Comparison of ENCODE assay signal across 25 mouse cellular contexts in the genomic region with DNA sequence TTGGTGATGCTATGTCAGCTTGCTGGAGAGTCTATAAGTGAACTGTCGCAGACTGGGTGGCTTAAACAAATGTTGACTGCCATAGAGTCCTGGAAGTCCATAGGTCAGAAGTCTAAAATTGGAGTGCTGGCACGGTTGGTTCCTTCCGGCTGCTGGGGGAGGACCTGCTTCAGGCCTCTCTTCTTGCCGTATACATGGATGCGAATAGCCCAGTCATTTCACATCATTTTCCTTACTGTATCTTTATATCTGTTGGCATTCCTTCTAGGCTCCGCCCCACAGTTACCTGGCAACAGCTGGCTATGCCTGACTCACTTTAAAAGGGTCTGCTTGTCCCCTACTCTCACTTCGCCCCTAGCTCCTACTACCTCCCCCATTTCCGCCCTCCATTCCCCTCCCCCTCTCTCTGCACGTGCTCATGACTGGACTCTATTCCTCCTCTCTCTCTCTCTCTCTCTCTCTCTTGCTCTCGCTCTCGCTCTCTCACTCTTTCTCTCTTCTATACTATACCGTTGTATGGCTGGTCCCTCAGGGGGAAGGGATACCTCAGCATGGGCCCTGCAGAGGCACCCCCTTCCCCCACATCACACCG. TPM values are rescaled to one million over a fixed set of nuclear protein-coding genes. Genes with fewer than 3 reads are reported as not detected.
DNase-seq lines count a peak whose midpoint lies in the region; ATAC-seq and TF ChIP-seq lines count a peak whose summit lies in the region.
"Had no signal": no experiment of that assay in that cellular context is flagged by ENCODE, and none has a peak within 500 bp of the region (broad histone marks: within the 10 kb centered on the region; RNA-seq: fewer than 3 reads in every experiment).

No protein-coding gene starts in this region.

- no peaks in the 10 kb centered on the region for H3K9me3 ChIP-seq in intestine, embryonic 14.5 days (ENCODE audit: control insufficient read depth, low read length)
- no peaks in the 10 kb centered on the region for H3K9me3 ChIP-seq in intestine, postnatal 0 days (ENCODE audit: control insufficient read depth)
- no peaks in the 10 kb centered on the region for H3K9me3 ChIP-seq in liver, embryonic 15.5 days (replicated peaks)
- H3K9me3 ChIP-seq: embryonic facial prominence, embryonic 12.5 days; forebrain, embryonic 15.5 days; heart, embryonic 12.5 days; hindbrain, embryonic 15.5 days had no signal

- no peak for TF ChIP-seq CTCF in intestine, postnatal 0 days (IDR thresholded peaks at IDR 0.05; ENCODE audit: low read depth)
- TF ChIP-seq CTCF in testis, adult 2 months (IDR thresholded peaks at IDR 0.05; ENCODE audit: control insufficient read depth, insufficient read depth, insufficient replicate concordance, low read depth, low read length) = no peak

- DNase-seq in intestine, embryonic 14.5 days (ENCODE audit: low spot score) = peak; percentile 44
- no peak for DNase-seq in testis, postnatal 14 days (ENCODE audit: low spot score)
- DNase-seq in left cerebral cortex, adult 8-10 months (ENCODE audit: low spot score in 2 of 2) = no peak
- no peak for DNase-seq in kidney, adult 11 months
- DNase-seq: adrenal gland, adult 8-10 months; adrenal gland, postnatal 36 days; cerebellum, adult 2 months; cerebellum, postnatal 14 days; embryo, embryonic 11 days; gastrocnemius, postnatal 36 days; heart, adult 18-20 months had no signal

- TF ChIP-seq POLR2A in testis, adult 2 months (IDR thresholded peaks at IDR 0.05; ENCODE audit: control insufficient read depth, low read depth, low read length) = no peak

- H3K4me1 ChIP-seq in intestine, embryonic 14.5 days (replicated peaks; ENCODE audit: control insufficient read depth, insufficient read depth, low read length) = no peaks in the 10 kb centered on the region
- no peaks in the 10 kb centered on the region for H3K4me1 ChIP-seq in intestine, postnatal 0 days (replicated peaks; ENCODE audit: control insufficient read depth, insufficient read depth, low read length)
- H3K4me1 ChIP-seq in testis, adult 2 months (ENCODE audit: control insufficient read depth, insufficient read depth, low read length) = peaks cover 9% of the 10 kb centered on the region
- H3K4me1 ChIP-seq in liver, embryonic 15.5 days (replicated peaks) = 0 out of 2 replicates have a peak, but pooled peaks cover 4% of the 10 kb centered on the region
- H3K4me1 ChIP-seq: embryonic facial prominence, embryonic 12.5 days; forebrain, embryonic 15.5 days; heart, embryonic 12.5 days; hindbrain, embryonic 15.5 days had no signal

- no peak overlapping the region for H3K4me3 ChIP-seq in intestine, embryonic 14.5 days (ENCODE audit: low read depth, low read length)
- no peak overlapping the region for H3K4me3 ChIP-seq in intestine, postnatal 0 days (ENCODE audit: low read depth, low read length)
- H3K4me3 ChIP-seq in testis, adult 2 months (ENCODE audit: control insufficient read depth, low read depth, low read length) = peak overlapping the region; percentile 14; the same call in 1 of the 2 replicates
- H3K4me3 ChIP-seq in liver, embryonic 15.5 days (replicated peaks) = no peak overlapping the region
- H3K4me3 ChIP-seq: embryonic facial prominence, embryonic 12.5 days; forebrain, embryonic 15.5 days; heart, embryonic 12.5 days; hindbrain, embryonic 15.5 days had no signal

- H3K4me2 ChIP-seq in intestine, embryonic 14.5 days (ENCODE audit: low read length) = no peak overlapping the region
- H3K4me2 ChIP-seq in intestine, postnatal 0 days (replicated peaks; ENCODE audit: low read depth) = no peak overlapping the region
- H3K4me2 ChIP-seq in liver, embryonic 15.5 days = no peak overlapping the region
- H3K4me2 ChIP-seq: embryonic facial prominence, embryonic 12.5 days; forebrain, embryonic 15.5 days; heart, embryonic 12.5 days; hindbrain, embryonic 15.5 days had no signal

- no peaks in the 10 kb centered on the region for H3K36me3 ChIP-seq in intestine, embryonic 14.5 days (ENCODE audit: control insufficient read depth, insufficient read depth, low read length)
- no peaks in the 10 kb centered on the region for H3K36me3 ChIP-seq in intestine, postnatal 0 days (ENCODE audit: control insufficient read depth, insufficient read depth)
- H3K36me3 ChIP-seq in testis, adult 2 months (ENCODE audit: control insufficient read depth, insufficient read depth, low read length) = no peaks in the 10 kb centered on the region
- H3K36me3 ChIP-seq in liver, embryonic 15.5 days (replicated peaks) = no peaks in the 10 kb centered on the region
- H3K36me3 ChIP-seq: embryonic facial prominence, embryonic 12.5 days; forebrain, embryonic 15.5 days; heart, embryonic 12.5 days; hindbrain, embryonic 15.5 days had no signal

- H3K27me3 ChIP-seq in intestine, embryonic 14.5 days (replicated peaks; ENCODE audit: control insufficient read depth, insufficient read depth, low read length) = no peaks in the 10 kb centered on the region
- H3K27me3 ChIP-seq in intestine, postnatal 0 days (replicated peaks; ENCODE audit: control insufficient read depth, insufficient read depth, low read length) = no peaks in the 10 kb centered on the region
- no peaks in the 10 kb centered on the region for H3K27me3 ChIP-seq in testis, adult 2 months (ENCODE audit: control insufficient read depth, insufficient read depth, low read length)
- no peaks in the 10 kb centered on the region for H3K27me3 ChIP-seq in liver, embryonic 15.5 days
- H3K27me3 ChIP-seq: embryonic facial prominence, embryonic 12.5 days; forebrain, embryonic 15.5 days; heart, embryonic 12.5 days; hindbrain, embryonic 15.5 days had no signal

- ATAC-seq in intestine, embryonic 14.5 days (replicated peaks; ENCODE audit: low FRiP score, low TSS enrichment, low read depth) = no peak
- no peak for ATAC-seq in intestine, postnatal 0 days
- ATAC-seq in liver, embryonic 15.5 days (ENCODE audit: insufficient read depth) = peak; percentile 45; the same call in 1 of the 2 replicates
- ATAC-seq: forebrain, embryonic 15.5 days had no signal

- 86% methylated on average over 13 of the region's 13 CpGs for WGBS in intestine, embryonic 14.5 days
- 84% methylated on average over 13 of the region's 13 CpGs for WGBS in intestine, postnatal 0 days
- WGBS in liver, embryonic 15.5 days (ENCODE audit: insufficient replicate concordance) = 75% methylated on average over 13 of the region's 13 CpGs

- no peak overlapping the region for H3K9ac ChIP-seq in intestine, embryonic 14.5 days (ENCODE audit: low read length)
- H3K9ac ChIP-seq in intestine, postnatal 0 days (ENCODE audit: low read depth, low read length) = no peak overlapping the region
- H3K9ac ChIP-seq in liver, embryonic 15.5 days = no peak overlapping the region
- H3K9ac ChIP-seq: embryonic facial prominence, embryonic 12.5 days; forebrain, embryonic 15.5 days; heart, embryonic 12.5 days; hindbrain, embryonic 15.5 days had no signal

- H3K27ac ChIP-seq in intestine, embryonic 14.5 days (ENCODE audit: low read depth) = no peak overlapping the region
- H3K27ac ChIP-seq in intestine, postnatal 0 days (ENCODE audit: low read depth, low read length) = no peak overlapping the region
- H3K27ac ChIP-seq in testis, adult 2 months (ENCODE audit: control insufficient read depth, insufficient read depth, low read depth, low read length) = no peak overlapping the region
- H3K27ac ChIP-seq in liver, embryonic 15.5 days (replicated peaks) = no peak overlapping the region
- H3K27ac ChIP-seq: embryonic facial prominence, embryonic 12.5 days; forebrain, embryonic 15.5 days; hindbrain, embryonic 15.5 days had no signal

RNA-seq across cellular contexts. Expression of a gene that starts 6.9 kb away (rescaled TPM):
- polyA plus RNA-seq in intestine, embryonic 14.5 days (2014; fragmentation: Nextera tagmentation; extraction: Ambion mirVana) = not detected in 2 replicates
- 0.31 and 0.64 TPM in 2 replicates for polyA plus RNA-seq in intestine, postnatal 0 days (2015; fragmentation: Nextera tagmentation; extraction: Ambion mirVana)
- 4.7 and 4.8 TPM in 2 replicates for polyA plus RNA-seq in testis, adult 2 months (2012; rRNA removed)
- polyA plus RNA-seq in liver, embryonic 15.5 days (2015; fragmentation: Nextera tagmentation; extraction: Ambion mirVana) = 0.25 and 0.36 TPM in 2 replicates
- under 1 TPM in 3 of 4 experiments, not detected in 1; 0.18 to 0.33 (median 0.20) TPM for total RNA-seq in left cerebral cortex, adult 8-10 months (2022)
- total RNA-seq: common myeloid progenitor, adult 5-6 weeks had no signal
- polyA plus RNA-seq: cerebellum, adult 2 months; heart, embryonic 12.5 days had no signal

RNA-seq across cellular contexts. Expression of a gene that starts 30.8 kb away (rescaled TPM):
- 0.30 TPM in 1 of 2 replicates, not detected in the other for polyA plus RNA-seq in intestine, embryonic 14.5 days (2014; fragmentation: Nextera tagmentation; extraction: Ambion mirVana)
- polyA plus RNA-seq in intestine, postnatal 0 days (2015; fragmentation: Nextera tagmentation; extraction: Ambion mirVana) = 0.09 and 0.10 TPM in 2 replicates
- 93.6 and 96.6 TPM in 2 replicates for polyA plus RNA-seq in testis, adult 2 months (2012; rRNA removed)
- not detected in 2 replicates for polyA plus RNA-seq in liver, embryonic 15.5 days (2015; fragmentation: Nextera tagmentation; extraction: Ambion mirVana)
- total RNA-seq in left cerebral cortex, adult 8-10 months (2022) = not detected
- total RNA-seq: adrenal gland, adult 8-10 months; adrenal gland, postnatal 36 days; common myeloid progenitor, adult 5-6 weeks; ES-E14; gastrocnemius, adult 8-10 months; gastrocnemius, postnatal 36 days; heart, adult 18-20 months; heart, postnatal 25 days had no signal
- polyA plus RNA-seq: cerebellum, adult 2 months; forebrain, embryonic 11.5 days; forebrain, embryonic 15.5 days; heart, embryonic 12.5 days; heart, embryonic 16.5 days; hindbrain, embryonic 11.5 days had no signal

RNA-seq across cellular contexts. Expression of a gene that starts 36.3 kb away (rescaled TPM):
- polyA plus RNA-seq in intestine, embryonic 14.5 days (2014; fragmentation: Nextera tagmentation; extraction: Ambion mirVana) = 14.9 and 22.9 TPM in 2 replicates
- polyA plus RNA-seq in intestine, postnatal 0 days (2015; fragmentation: Nextera tagmentation; extraction: Ambion mirVana) = 101 and 113 TPM in 2 replicates
- polyA plus RNA-seq in testis, adult 2 months (2012; rRNA removed) = 6.5 and 13.5 TPM in 2 replicates
- 37.2 and 68.3 TPM in 2 replicates for polyA plus RNA-seq in liver, embryonic 15.5 days (2015; fragmentation: Nextera tagmentation; extraction: Ambion mirVana)
- total RNA-seq in left cerebral cortex, adult 8-10 months (2022) = 1 to 10 TPM in 3 of 4 experiments, under 1 TPM in 1; 0.84 to 1.8 (median 1.6) TPM
- total RNA-seq: common myeloid progenitor, adult 5-6 weeks had no signal

Comparison
In these comparisons a context has a peak if more than half of its experiments do, and no peak if none do; other contexts are left out.
1. RNA of a gene that starts 30.8 kb away (polyA plus RNA-seq): 93.6 to 96.6 TPM in testis, adult 2 months; 0.09 to 0.10 TPM in intestine, postnatal 0 days, 0.30 TPM in intestine, embryonic 14.5 days and not detected in liver, embryonic 15.5 days; every median in the first group is over 10 times any median in the second.